Mouse (Mus musculus) midbrain, embryonic 11.5 days (tissue): ENCODE results near the gene Nme9. TPM values are rescaled to one million over a fixed set of nuclear protein-coding genes. Genes with fewer than 3 reads are reported as not detected.

ENCODE experiments used
- ATAC-seq: fragments of 200-750 bp; cut with Nextera tagmentation; 2 replicates; pipeline ENCODE4 v1.8.0; 2017; ENCODE audit warnings: moderate TSS enrichment, moderate library complexity; ENCODE audit not compliant: low FRiP score
- DNase-seq: peaks from one replicate; pipeline ENCODE4 v3.0.0; 2015; ENCODE audit warnings: low spot score; ENCODE audit errors: missing footprints
- H3K27ac ChIP-seq: fragments of 300-500 bp; sonication (generic); 2 replicates; pipeline ENCODE4 v1.5.1; 2014; ENCODE audit warnings: low read depth, low read length
- H3K27me3 ChIP-seq: fragments of 300-500 bp; sonication (generic); 2 replicates; pipeline ENCODE4 v1.6.1; 2014; ENCODE audit warnings: mild to moderate bottlenecking, low read length, moderate library complexity, mixed read lengths; ENCODE audit not compliant: control insufficient read depth, insufficient read depth
- H3K36me3 ChIP-seq: fragments of 300-500 bp; sonication (generic); 2 replicates; pipeline ENCODE4 v1.6.1; 2014; ENCODE audit warnings: mild to moderate bottlenecking, low read length, moderate library complexity, mixed read lengths; ENCODE audit not compliant: control insufficient read depth, insufficient read depth
- H3K4me1 ChIP-seq: fragments of 300-500 bp; sonication (generic); 2 replicates; pipeline ENCODE4 v1.6.1; 2014; ENCODE audit warnings: low read length; ENCODE audit not compliant: control insufficient read depth, insufficient read depth
- H3K4me2 ChIP-seq: fragments of 300-500 bp; sonication (generic); 2 replicates; pipeline ENCODE4 v1.6.1; 2014; ENCODE audit warnings: mild to moderate bottlenecking, moderate library complexity
- H3K4me3 ChIP-seq: fragments of 300-500 bp; sonication (generic); 2 replicates; pipeline ENCODE4 v1.5.1; 2014; ENCODE audit warnings: low read depth, low read length
- H3K9ac ChIP-seq: fragments of 300-500 bp; sonication (generic); 2 replicates; pipeline ENCODE4 v1.6.1; 2014; ENCODE audit warnings: low read length
- H3K9me3 ChIP-seq: fragments of 300-500 bp; sonication (generic); 2 replicates; pipeline ENCODE4 v1.6.1; 2016; ENCODE audit warnings: low read length; ENCODE audit not compliant: control insufficient read depth
- WGBS: fragments of 180-500 bp; shearing (Covaris S2); extraction: QIAGEN DNeasy Blood & Tissue Kit; methylation state at CpG from one replicate; pipeline ENCODE4 v1.1.7; 2014; 5-methylcytosine and 5-hydroxymethylcytosine counted together
- polyA plus RNA-seq: library from polyadenylated mRNA; unstranded; fragments of >200 nt; fragmentation: Nextera tagmentation; extraction: Ambion mirVana; gene quantifications from 2 replicates; pipeline ENCODE4 v1.2.1, GENCODE M21; 2014

Nme9 gene
- not detected in 2 replicates for polyA plus RNA-seq

GRCm38 (mm10) chr9:99451161-99451560 is at the start of gene Nme9:
Gene Nme9 (plus strand): TSS chr9:99451475.
- H3K4me3 ChIP-seq = no peak within 1 kb of the TSS
- ATAC-seq (no peak), DNase-seq (no peak)
- H3K36me3 ChIP-seq = no peaks in the 10 kb centered on the region
- H3K9ac ChIP-seq = no peak within 1 kb of the TSS
- H3K27me3 ChIP-seq = no peaks in the 10 kb centered on the region
- no peak within 1 kb of the TSS for H3K27ac ChIP-seq
- H3K4me2 ChIP-seq = no peak within 1 kb of the TSS
- H3K4me1 ChIP-seq = no peaks in the 10 kb centered on the region
- H3K9me3 ChIP-seq = no peaks in the 10 kb centered on the region
- 8% methylated on average over 14 of the region's 14 CpGs for WGBS

GRCm38 (mm10) chr9:99409280-99409679 is 42.0 kb upstream of the Nme9 start:
- WGBS = 85% methylated on average over 3 of the region's 3 CpGs
- no peak for ATAC-seq
- H3K36me3 ChIP-seq = no peaks in the 10 kb centered on the region
- no peaks in the 10 kb centered on the region for H3K27me3 ChIP-seq
- H3K9ac ChIP-seq = no peak overlapping the region
- no peak for DNase-seq
- H3K4me1 ChIP-seq = no peaks in the 10 kb centered on the region
- H3K9me3 ChIP-seq = no peaks in the 10 kb centered on the region
- no peak overlapping the region for H3K4me3 ChIP-seq
- no peak overlapping the region for H3K4me2 ChIP-seq
- no peak overlapping the region for H3K27ac ChIP-seq

GRCm38 (mm10) chr9:99411093-99411492 is 40.2 kb upstream of the Nme9 start:
- H3K4me1 ChIP-seq = no peaks in the 10 kb centered on the region
- DNase-seq = no peak
- H3K36me3 ChIP-seq = no peaks in the 10 kb centered on the region
- ATAC-seq = no peak
- no peaks in the 10 kb centered on the region for H3K27me3 ChIP-seq
- WGBS = 90% methylated on average over 5 of the region's 5 CpGs
- no peak overlapping the region for H3K9ac ChIP-seq
- no peak overlapping the region for H3K4me2 ChIP-seq
- H3K27ac ChIP-seq = no peak overlapping the region
- H3K9me3 ChIP-seq = no peaks in the 10 kb centered on the region
- no peak overlapping the region for H3K4me3 ChIP-seq

- Histone ChIP-seq H3K9me3 (no peaks in the 10 kb centered on the region), H3K9ac (no peak overlapping the region), H3K4me1 (no peaks in the 10 kb centered on the region), H3K4me2 (no peak overlapping the region), H3K4me3 (no peak overlapping the region), H3K27ac (no peak overlapping the region), H3K27me3 (no peaks in the 10 kb centered on the region), H3K36me3 (no peaks in the 10 kb centered on the region)
- no peak for DNase-seq
- 86% methylated on average over 4 of the region's 4 CpGs for WGBS
- no peak for ATAC-seq
Observed at GRCm38 (mm10) chr9:99411785-99412184, 39.5 kb upstream of the Nme9 start.

GRCm38 (mm10) chr9:99416809-99417208 is 34.5 kb upstream of the Nme9 start:
- no peak overlapping the region for H3K27ac ChIP-seq

GRCm38 (mm10) chr9:99417288-99417846 is 33.9 kb upstream of the Nme9 start:
- Histone ChIP-seq H3K4me2 (no peak overlapping the region), H3K36me3 (no peaks in the 10 kb centered on the region), H3K27ac (no peak overlapping the region), H3K4me3 (no peak overlapping the region), H3K4me1 (0 out of 2 replicates have a peak, but pooled peaks cover 8% of the 10 kb centered on the region), H3K9ac (no peak overlapping the region), H3K27me3 (no peaks in the 10 kb centered on the region), H3K9me3 (no peaks in the 10 kb centered on the region)
- 84% methylated on average over 4 of the region's 4 CpGs for WGBS
- ATAC-seq (no peak), DNase-seq (no peak)

More at GRCm38 (mm10) chr9:99416809-99417208, 34.5 kb upstream of the Nme9 start:
- no peaks in the 10 kb centered on the region for H3K36me3 ChIP-seq
- H3K9ac ChIP-seq = no peak overlapping the region
- no peak overlapping the region for H3K4me2 ChIP-seq
- no peaks in the 10 kb centered on the region for H3K9me3 ChIP-seq
- WGBS = 88% methylated on average over 3 of the region's 3 CpGs
- ATAC-seq = no peak
- no peak for DNase-seq
- H3K4me1 ChIP-seq = 0 out of 2 replicates have a peak, but pooled peaks cover 8% of the 10 kb centered on the region
- no peak overlapping the region for H3K4me3 ChIP-seq
- no peaks in the 10 kb centered on the region for H3K27me3 ChIP-seq

GRCm38 (mm10) chr9:99418377-99418776 is 32.9 kb upstream of the Nme9 start:
- no peak overlapping the region for H3K27ac ChIP-seq
- H3K4me3 ChIP-seq = no peak overlapping the region
- DNase-seq (no peak), ATAC-seq (no peak)
- no peak overlapping the region for H3K4me2 ChIP-seq
- H3K27me3 ChIP-seq = no peaks in the 10 kb centered on the region
- WGBS = 76% methylated on average over 5 of the region's 5 CpGs
- no peaks in the 10 kb centered on the region for H3K9me3 ChIP-seq
- H3K4me1 ChIP-seq = 0 out of 2 replicates have a peak, but pooled peaks cover 8% of the 10 kb centered on the region
- no peak overlapping the region for H3K9ac ChIP-seq
- no peaks in the 10 kb centered on the region for H3K36me3 ChIP-seq

- Histone ChIP-seq H3K4me2 (no peak overlapping the region), H3K27ac (no peak overlapping the region), H3K4me3 (no peak overlapping the region), H3K9ac (no peak overlapping the region), H3K4me1 (0 out of 2 replicates have a peak, but pooled peaks cover 8% of the 10 kb centered on the region), H3K27me3 (no peaks in the 10 kb centered on the region), H3K36me3 (no peaks in the 10 kb centered on the region), H3K9me3 (no peaks in the 10 kb centered on the region)
- WGBS = 82% methylated on average over 8 of the region's 8 CpGs
- no peak for ATAC-seq
- no peak for DNase-seq
Observed at GRCm38 (mm10) chr9:99419951-99420701, 31.1 kb upstream of the Nme9 start.

GRCm38 (mm10) chr9:99421914-99422313 is 29.4 kb upstream of the Nme9 start:
- Histone ChIP-seq H3K27me3 (no peaks in the 10 kb centered on the region), H3K27ac (no peak overlapping the region), H3K36me3 (no peaks in the 10 kb centered on the region), H3K4me2 (no peak overlapping the region), H3K9ac (no peak overlapping the region), H3K9me3 (no peaks in the 10 kb centered on the region), H3K4me1 (0 out of 2 replicates have a peak, but pooled peaks cover 8% of the 10 kb centered on the region), H3K4me3 (no peak overlapping the region)
- no peak for ATAC-seq
- 71% methylated on average over 3 of the region's 3 CpGs for WGBS
- DNase-seq = no peak
